Mouse (Mus musculus) layer of hippocampus, postnatal 14 days (tissue): ENCODE measurements around the gene Hmmr. TPM values are rescaled to one million over a fixed set of nuclear protein-coding genes. Genes with fewer than 3 reads are reported as not detected.
A peak's percentile ranks its signal among the peaks of the same experiment; 100 is the strongest.

Experiments used
- DNase-seq, 2 experiments: peaks; one replicate each; pipeline ENCODE4 v3.0.0; 2021 to 2022; ENCODE audit warnings: low spot score in 2 of 2, mixed read lengths in 1 of 2
- total RNA-seq, 2 experiments: library from RNA; stranded (reverse); gene quantifications; 2 replicates each; pipeline ENCODE4 v1.2.3; 2021

Gene Hmmr
- total RNA-seq, 2 experiments from 2014 or later, result 0.88 to 1.7 TPM

- DNase-seq, result no peak
Measured at GRCm38 (mm10) chr11:40695103-40695502, 38.1 kb downstream of the Hmmr start, which contains the start of gene Mat2b. TSS of gene Mat2b (minus strand) at chr11:40695203.

- peak; percentile 63 to 71 for DNase-seq
Measured at GRCm38 (mm10) chr11:40694311-40695087, 38.7 kb downstream of the Hmmr start.

- DNase-seq, result peak; percentile 19 to 69
Measured at GRCm38 (mm10) chr11:40693366-40693951, 39.8 kb downstream of the Hmmr start.

- DNase-seq, result peak; percentile 91 to 95
Measured at GRCm38 (mm10) chr11:40692511-40693365, 40.5 kb downstream of the Hmmr start.

GRCm38 (mm10) chr11:40692101-40692509 lies 41.1 kb downstream of the Hmmr start:
- DNase-seq, result peak in 1 of 2 experiments; percentile 28

- DNase-seq, result no peak
Measured at GRCm38 (mm10) chr11:40690444-40691127, 42.6 kb downstream of the Hmmr start.

GRCm38 (mm10) chr11:40683295-40683694 lies 49.9 kb downstream of the Hmmr start:
- DNase-seq, result no peak

- DNase-seq, result no peak
Measured at GRCm38 (mm10) chr11:40682456-40682855, 50.8 kb downstream of the Hmmr start.

- DNase-seq, result no peak
Measured at GRCm38 (mm10) chr11:40677169-40677568, 56.1 kb downstream of the Hmmr start.

- DNase-seq, result no peak
Measured at GRCm38 (mm10) chr11:40675014-40675730, 58.0 kb downstream of the Hmmr start.

Other genes with a start within 250 kb of the Hmmr start
- gene Mat2b, start 38.2 kb downstream of the Hmmr start, total RNA-seq, result 100 to 1,000 TPM; 104 to 105 TPM
- 10 to 100 TPM; 18.6 to 26.1 TPM for gene Nudcd2, start 245 bp upstream of the Hmmr start, total RNA-seq
- gene Ccng1, start 21.9 kb upstream of the Hmmr start, total RNA-seq, result 10 to 100 TPM; 54.0 to 56.1 TPM